Mouse (Mus musculus): Measurements from ENCODE around the gene Tnrc6b. TPM values are rescaled to one million over a fixed set of nuclear protein-coding genes. Genes with fewer than 3 reads are reported as not detected.

The Tnrc6b gene
- 32.0 TPM for polyA plus RNA-seq (2014; fragmentation: Illumina TruSeq; extraction: RNeasy Lipid Tissue Mini Kit (QIAGEN cat#74804); ENCODE audit: low read depth, low replicate concordance)

GRCm38 (mm10) chr15:80710608-80711363, at the start of gene Tnrc6b:
Tnrc6b (plus strand) TSS chr15:80711313.

GRCm38 (mm10) chr15:80671295-80672252, 39.5 kb upstream of the Tnrc6b start, which contains the start of gene Fam83f:
Fam83f (plus strand) TSS chr15:80671847.

GRCm38 (mm10) chr15:80948145-80949135, 237.3 kb downstream of the Tnrc6b start, which contains the start of gene Adsl:
Adsl (plus strand) TSS chr15:80948490.

GRCm38 (mm10) chr15:80977620-80978334, 266.7 kb downstream of the Tnrc6b start, which contains the start of gene Sgsm3:
Sgsm3 (plus strand) TSS chr15:80977765.

Other genes with a start within 250 kb of the Tnrc6b start
- not detected for gene Enthd1, start 146.2 kb upstream of the Tnrc6b start, polyA plus RNA-seq (2014; fragmentation: Illumina TruSeq; extraction: RNeasy Lipid Tissue Mini Kit (QIAGEN cat#74804); ENCODE audit: low read depth, low replicate concordance)
- 0.17 TPM for gene Grap2, start 138.7 kb upstream of the Tnrc6b start, polyA plus RNA-seq (2014; fragmentation: Illumina TruSeq; extraction: RNeasy Lipid Tissue Mini Kit (QIAGEN cat#74804); ENCODE audit: low read depth, low replicate concordance)
- not detected for gene Fam83f, start 39.5 kb upstream of the Tnrc6b start, polyA plus RNA-seq (2014; fragmentation: Illumina TruSeq; extraction: RNeasy Lipid Tissue Mini Kit (QIAGEN cat#74804); ENCODE audit: low read depth, low replicate concordance)
- gene Adsl, start 237.2 kb downstream of the Tnrc6b start, polyA plus RNA-seq (2014; fragmentation: Illumina TruSeq; extraction: RNeasy Lipid Tissue Mini Kit (QIAGEN cat#74804); ENCODE audit: low read depth, low replicate concordance) = 4.1 TPM